Mouse (Mus musculus): ENCODE results near the gene Nos3.

DNA sequence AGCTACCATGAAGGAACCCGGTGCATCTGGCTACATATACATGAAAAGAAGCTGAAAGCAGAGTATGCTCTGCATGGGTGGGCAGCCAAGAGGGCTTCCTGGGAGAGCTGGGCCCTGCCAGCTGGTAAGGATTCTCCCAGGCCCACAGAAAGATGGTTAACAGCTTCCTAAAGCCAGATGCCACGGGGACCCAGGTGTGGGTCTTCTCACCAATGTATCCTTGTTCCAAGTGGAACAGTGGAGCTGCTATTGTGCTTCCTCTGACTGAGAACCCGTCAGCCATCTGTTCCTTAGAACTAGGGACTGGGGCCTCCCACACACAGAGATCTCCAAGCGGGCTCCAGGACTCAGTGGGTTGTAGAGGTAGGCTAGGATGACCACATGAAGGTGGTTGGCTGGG lies 7.8 kb upstream of the Nos3 start:
- TF ChIP-seq CTCF (IDR thresholded peaks at IDR 0.05; ENCODE audit: low read depth, low read length), result no peak
- no peak for TF ChIP-seq POLR2A (IDR thresholded peaks at IDR 0.05; ENCODE audit: borderline replicate concordance, low read depth, low read length)
